Mouse (Mus musculus): ENCODE measurements around the gene 3110001I22Rik.

The 3110001I22Rik gene

GRCm38 (mm10) chr16:13716821-13717553, 45.3 kb downstream of the 3110001I22Rik start:
- DNase-seq (ENCODE audit: low spot score in 2 of 2) = no peak

GRCm38 (mm10) chr16:13722937-13723336, 51.2 kb downstream of the 3110001I22Rik start:
- DNase-seq (ENCODE audit: low spot score in 2 of 2) = no peak

- DNase-seq (ENCODE audit: low spot score in 2 of 2) = no peak
Measured at GRCm38 (mm10) chr16:13727811-13728335, 56.1 kb downstream of the 3110001I22Rik start.
